Mouse (Mus musculus) cerebellum, adult (tissue): ENCODE data around the gene Tab2.
"Not testable (repeated sequence)": the region's sequence is repeated elsewhere in the genome, so short reads cannot be mapped to it uniquely, and the experiment has no call there.

Source experiments
- ATAC-seq: cut with Nextera tagmentation; 2 replicates; pipeline ENCODE4 v1.9.2; 2017; ENCODE audit warnings: mild to moderate bottlenecking, moderate library complexity, mixed read lengths; ENCODE audit not compliant: insufficient number of reproducible peaks, low FRiP score, low TSS enrichment

The Tab2 gene

DNA sequence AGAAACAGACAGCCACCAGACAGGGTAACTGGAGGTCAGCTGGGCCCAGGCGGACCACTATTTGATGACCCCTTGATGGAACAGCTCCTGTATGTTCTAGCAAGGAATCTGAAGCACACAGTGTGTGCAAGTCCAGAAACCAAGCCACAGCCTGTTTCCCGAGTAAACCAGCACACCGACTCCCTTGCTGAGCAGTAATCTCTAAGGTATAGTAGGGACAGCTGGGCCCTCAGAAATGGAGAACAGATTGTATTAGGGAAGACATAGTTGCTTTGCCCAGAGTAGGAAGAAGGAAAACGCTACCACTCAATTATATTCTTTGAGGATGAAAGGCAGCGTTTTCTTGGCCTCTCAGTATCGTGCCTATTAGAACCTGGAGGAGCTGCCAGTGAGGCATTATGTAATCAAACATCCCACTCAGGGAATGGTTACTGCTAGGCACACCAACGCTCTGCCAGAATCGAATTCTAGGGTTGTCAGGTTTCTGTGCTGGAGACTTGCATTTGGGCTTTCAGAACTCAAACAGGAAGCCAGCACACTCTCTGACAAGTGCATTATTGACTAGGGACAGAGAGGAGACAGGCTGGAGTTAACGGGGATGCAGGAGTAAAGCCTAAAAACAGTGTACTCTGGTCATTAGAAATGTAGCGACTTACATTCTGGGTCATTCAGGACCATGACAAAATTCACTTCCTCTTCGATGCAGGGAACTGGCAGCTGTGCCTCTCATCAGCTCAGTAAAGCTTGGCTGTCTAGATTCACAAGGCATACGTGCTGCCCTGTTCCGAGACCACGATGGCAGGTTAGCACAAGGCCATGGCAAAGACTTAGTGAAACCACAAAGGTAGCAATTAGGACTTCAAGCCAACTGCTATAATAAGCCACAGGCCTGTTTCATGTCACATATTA is 55.1 kb downstream of the Tab2 start:
- ATAC-seq: peak; percentile 56

DNA sequence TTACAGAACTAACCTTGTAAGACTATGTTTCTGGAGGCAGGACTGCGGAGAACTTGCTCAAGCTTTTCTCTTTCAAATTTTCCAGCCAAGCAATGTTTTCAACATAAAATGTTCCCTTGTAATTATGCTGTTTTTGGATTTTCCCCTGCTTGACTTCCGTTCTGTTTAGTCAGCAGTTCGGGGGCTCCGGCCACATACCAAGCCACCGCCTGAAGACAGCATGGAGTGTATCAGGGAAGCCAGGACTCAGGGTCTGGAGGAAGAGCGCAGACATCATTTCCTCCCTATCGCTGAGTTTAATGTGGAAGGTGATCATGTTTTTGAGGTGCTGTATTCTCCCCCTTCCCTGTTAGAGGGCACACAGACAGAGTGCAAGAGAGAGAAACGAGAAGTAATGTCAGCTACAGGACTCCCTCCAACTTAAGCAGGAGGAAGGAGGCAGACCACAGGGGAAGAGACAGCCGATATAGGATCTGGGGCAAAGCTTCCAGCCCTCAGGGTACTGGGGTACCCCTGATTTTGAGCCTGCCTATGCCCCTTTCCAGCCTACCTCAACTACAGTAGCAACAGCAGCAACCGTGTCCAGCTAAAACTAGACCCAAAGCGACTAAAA is 67.7 kb downstream of the Tab2 start:
- ATAC-seq: no peak

DNA sequence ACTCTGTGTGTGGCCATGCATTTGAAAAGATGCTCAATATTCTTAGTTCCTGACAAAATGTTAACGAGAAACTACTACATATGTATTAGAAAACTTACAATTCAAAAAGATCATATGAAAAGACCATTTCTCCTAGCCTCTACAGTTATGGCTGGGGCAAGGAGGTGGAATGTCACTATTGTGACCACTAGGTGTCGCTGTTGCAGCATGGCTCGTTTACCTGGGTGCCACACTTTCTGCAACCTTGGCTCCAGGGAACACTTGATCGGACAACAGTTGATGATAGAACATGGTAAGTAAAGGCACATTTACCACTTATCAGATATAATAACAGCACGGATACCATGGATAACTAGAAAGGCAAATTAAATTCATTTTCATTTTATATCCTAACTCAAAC is 72.5 kb downstream of the Tab2 start:
- ATAC-seq: no peak

DNA sequence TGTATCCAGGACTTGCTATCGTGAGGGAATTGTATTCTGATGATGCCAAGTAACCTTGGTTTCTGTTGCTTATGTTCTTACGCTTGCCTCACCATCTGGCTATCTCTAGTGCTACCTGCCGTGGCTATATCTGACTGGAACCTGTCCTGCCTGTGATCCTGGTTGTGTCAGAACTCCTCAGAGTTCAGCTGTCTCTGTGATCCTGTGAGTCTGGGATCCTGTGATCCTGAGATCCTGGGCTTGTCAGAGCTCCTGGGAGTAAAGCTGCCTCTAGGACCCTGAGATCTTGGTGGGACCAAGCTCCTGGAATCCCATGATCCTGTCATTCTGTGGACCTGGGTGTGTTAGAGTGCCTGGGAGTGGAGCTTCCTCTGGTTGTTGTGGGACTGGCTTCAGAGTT is 74.1 kb downstream of the Tab2 start:
- ATAC-seq: no peak

DNA sequence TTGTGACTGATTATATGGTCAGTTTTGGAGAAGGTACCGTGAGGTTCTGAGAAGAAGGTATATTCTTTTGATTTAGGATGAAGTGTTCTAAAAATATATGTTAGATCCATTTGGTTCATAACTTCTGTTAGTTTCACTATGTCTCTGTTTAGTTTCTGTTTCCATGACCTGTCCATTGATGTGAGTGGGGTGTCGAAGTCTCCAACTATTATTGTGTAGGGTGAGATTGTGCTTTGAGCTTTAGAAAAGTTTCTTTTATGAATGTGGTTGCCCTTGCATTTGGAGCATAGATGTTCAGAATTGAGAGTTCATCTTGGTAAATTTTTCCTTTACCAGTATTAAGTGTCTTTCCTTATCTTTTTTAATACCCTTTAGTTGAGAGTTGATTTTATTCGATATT is 75.7 kb downstream of the Tab2 start:
- not testable (repeated sequence) for ATAC-seq

DNA sequence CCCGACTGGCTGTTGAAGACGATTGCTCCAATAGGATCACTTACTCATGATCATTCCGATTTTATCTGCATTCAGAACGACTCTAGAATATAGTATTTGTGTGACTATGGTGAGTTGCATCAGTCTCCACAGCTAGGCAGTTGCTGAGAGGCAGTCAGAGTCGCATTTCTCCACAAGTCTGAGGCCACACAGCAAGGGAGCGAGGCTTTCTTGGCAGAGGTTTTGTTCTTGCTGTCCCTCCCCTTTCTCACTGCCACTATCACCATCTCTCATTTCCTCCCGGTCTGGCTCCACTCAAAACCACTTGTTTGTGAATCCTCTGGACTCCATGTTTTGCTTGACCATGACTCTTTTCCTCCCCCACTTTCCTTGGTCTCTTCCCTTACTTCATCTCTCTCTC is 81.8 kb downstream of the Tab2 start:
- ATAC-seq: no peak

DNA sequence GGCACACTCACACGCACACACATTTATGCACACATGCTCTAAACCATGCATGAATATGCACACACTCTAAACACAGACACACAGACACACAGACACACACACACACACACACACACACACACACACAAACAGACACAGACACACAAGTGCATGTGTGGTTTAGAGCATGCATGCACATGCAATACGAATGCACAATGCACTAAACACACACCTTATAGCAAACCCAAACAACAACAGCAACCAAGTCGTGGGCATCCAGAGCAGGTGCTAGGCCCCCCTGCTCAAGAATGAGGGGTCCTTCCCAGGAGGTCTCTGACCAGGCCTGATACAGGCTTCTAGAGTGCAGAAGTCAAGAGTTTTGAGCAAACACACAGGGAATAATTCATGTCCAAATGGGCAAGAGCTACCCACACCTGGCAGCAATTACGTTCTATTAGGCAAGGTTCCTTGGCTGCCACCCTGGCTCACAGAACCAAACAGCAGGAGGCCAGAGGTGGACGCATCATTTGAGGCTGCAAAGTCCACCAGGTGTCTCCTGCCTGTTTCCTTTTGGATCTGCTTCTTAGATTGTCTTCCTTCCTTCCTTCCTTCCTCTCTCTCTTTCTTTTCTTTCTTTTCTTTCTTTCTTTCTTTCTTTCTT is 84.5 kb downstream of the Tab2 start:
- ATAC-seq: no peak

DNA sequence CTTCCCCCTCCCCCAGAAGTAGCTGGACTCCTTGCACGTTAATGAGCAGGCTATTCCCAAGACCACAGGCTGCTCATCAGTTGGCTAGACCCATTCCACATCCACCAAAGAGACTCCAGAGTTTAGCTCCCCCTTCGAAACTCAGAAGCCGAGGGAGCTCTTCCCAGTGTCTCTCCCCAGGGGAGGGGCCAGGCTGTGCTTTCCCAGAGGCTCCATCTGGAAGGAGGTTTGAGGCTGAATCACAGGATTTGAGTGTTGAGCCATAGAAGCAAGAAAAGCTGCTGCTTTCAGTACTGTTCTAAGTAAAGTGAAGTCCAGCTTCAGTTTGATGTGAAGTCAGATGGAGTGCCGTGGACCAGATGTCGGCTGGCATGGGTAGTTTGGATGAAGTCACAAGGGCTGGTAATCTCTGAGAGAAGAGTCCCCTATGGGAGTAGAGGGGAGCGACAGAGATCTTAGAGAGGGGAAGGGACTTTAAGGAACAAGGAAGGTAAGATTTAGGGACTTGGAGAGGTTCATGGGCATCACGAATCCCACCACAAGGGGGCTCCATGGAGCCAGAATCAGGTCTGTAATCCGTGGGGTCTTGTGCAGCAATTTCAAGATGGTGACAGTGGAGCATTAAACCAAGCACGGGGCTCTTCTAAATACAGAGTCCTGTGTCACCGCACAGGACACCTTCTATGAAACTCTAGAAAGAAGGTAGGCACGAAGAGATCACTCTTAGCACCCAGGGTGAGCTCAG is 85.3 kb downstream of the Tab2 start:
- no peak for ATAC-seq

DNA sequence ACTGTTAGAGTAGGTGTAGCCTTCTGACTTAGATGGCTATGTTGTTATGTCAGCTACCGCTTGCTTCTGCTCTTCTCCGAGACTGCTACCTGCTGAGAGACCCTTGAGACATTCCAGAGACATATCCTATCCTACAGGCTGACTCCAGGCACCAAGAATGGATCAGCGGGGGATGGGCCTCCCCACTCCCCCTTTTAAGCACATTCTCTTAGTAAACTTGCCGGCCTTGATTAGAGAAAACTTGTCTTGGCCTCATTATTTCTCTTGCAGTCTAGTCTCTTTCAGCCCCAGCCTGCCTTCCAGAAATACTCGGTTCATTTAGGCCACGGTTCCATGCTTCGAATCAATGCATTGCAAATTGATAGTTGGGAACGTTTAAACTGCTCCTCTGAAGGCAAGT is 86.3 kb downstream of the Tab2 start:
- no peak for ATAC-seq

DNA sequence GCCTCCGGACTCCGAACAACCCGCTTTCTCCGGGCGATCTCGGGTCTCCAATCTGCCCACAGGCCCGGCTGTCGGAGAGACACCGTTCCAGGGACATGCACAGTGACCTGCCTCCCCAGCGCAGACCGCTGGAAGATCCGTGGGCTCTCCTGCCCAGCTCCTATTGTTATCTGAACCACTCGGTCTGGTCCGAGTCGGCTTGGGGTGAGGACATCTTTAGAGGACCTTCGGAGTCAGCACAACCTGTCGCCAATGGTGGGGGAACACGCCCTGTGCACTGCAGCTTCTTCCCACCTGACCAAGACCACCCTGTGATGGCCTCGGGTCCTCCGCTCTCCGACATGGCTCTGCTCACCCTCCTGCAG is 88.4 kb downstream of the Tab2 start:
- no peak for ATAC-seq

DNA sequence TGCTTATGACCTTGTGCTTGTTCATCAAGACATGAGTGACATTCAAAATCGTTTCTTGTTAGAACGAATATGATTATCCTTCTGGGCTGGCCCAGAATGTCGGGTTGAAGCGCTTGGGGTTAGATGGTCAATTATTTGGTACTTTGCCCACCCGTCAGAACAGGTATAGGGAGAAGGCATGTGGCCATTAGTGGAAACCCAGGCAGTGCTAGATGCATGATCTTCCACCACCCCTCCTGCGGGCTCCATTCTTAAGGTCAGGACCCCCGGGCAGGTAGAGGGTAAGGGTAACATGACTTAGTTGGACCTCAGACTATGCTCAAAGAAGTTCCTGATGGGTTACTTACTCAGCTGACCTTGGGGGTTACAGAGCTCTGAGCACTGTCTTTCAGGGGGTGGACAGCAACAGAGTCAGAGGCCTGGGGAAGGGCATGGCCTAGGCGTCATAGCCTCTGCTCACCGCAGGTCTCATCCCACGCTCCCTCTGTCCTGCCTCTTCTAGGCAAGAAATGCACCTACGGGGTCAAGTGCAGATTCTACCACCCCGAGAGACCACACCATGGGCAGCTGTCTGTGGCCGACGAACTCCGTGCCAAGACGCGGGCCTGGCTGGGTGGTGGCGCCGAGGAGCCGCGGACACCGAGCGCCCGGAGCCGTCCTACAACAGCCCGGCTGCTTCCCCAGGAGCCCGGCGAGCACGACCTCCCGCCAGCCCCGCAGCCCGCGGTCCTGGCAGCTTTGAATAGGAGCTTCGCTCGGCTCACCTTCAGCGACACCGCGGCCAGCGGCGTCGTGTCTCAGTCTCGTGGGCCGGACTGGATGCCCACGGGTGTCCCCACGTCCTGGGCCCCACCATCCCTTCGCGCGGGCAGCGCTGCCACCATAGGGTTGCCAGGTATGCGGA is 89.0 kb downstream of the Tab2 start:
- no peak for ATAC-seq

DNA sequence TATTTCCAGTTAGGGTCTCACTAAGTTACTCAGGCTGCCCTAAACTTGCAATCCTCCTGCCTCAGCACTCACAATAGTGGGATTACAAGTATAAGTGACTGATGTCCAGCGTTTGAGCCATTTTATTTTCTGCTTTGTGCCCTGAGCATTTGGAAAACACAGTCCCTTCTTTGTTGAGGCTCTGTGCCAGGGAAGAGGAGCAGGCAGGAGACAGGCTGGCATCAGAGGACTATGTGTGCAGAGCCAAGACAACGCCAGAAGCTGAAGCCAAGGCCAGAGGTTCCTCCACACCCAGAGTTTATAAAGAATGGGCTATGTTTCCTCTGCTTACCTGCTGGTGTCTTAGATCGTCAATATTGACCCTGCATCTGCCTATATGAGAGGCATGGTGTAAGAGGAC is 91.2 kb downstream of the Tab2 start:
- ATAC-seq: no peak

DNA sequence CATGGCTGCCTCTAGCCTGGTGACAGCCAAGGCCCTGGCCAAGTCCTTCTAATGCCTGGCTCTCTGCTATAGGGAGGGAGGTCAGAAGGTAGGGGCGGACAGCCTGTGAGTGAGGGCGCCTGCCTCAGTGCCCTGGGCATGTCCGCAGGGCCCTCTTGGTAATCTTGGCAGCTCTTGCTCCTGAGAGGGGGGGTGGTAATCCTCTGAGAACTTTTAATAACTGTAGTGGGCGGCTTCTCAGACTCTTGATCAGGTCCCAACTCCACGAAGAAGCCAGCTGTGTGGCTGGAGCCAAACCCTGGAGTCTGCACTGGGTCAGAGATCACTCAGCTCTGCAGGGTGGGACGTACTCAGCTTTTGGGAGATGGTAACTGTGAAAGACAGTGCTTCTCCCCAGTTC is 91.8 kb downstream of the Tab2 start:
- no peak for ATAC-seq

DNA sequence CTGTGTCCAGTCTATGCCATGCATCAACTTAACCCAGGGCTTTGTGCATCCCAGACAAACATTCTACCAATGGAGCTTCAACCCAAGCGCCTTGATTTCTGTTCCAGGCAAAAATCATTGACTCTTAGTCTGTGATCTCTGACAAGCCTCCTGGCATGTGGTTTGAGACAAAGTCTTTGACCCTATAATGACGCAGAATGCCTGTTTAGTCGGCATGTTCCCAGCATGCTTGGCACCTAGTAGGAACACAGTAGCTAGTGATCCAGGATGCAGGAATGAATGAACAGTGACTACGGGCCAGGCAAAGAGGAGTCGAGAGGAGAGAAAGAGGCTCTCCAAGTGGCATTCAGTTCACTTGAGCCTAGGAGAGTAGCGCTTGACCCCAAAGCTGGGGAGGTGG is 92.6 kb downstream of the Tab2 start:
- ATAC-seq: no peak

DNA sequence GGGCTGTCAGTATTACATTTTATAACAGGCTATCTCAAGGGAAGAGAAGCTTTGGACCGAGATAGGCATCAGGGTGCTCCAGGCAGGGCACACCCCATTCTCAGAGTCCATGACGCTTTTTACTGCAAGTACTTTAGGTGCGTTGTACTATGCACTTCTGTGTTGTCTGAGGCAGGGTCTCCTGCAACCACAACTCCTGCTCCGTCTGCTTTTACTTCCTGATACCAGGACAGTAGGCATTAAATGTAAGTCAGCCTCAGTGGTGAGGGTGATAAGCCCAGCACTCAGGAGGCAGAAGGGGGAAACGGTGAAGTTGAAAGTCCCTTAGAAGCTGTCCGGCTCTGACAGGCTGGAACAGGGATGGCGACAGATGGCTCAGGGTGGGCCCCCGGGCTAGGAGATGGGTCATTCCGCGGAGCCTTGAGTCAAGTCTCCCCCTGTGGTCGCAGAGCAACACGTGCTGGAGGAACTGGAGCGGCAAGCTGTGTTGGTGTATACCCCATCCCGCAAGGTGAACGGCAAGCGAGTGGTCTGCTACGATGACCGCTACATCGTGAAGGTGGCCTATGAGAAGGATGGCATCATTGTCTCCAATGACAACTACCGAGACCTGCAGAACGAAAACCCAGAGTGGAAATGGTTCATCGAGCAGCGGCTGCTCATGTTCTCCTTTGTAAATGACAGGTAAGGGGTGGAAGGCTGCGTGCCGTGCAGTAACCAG is 93.9 kb downstream of the Tab2 start:
- no peak for ATAC-seq

DNA sequence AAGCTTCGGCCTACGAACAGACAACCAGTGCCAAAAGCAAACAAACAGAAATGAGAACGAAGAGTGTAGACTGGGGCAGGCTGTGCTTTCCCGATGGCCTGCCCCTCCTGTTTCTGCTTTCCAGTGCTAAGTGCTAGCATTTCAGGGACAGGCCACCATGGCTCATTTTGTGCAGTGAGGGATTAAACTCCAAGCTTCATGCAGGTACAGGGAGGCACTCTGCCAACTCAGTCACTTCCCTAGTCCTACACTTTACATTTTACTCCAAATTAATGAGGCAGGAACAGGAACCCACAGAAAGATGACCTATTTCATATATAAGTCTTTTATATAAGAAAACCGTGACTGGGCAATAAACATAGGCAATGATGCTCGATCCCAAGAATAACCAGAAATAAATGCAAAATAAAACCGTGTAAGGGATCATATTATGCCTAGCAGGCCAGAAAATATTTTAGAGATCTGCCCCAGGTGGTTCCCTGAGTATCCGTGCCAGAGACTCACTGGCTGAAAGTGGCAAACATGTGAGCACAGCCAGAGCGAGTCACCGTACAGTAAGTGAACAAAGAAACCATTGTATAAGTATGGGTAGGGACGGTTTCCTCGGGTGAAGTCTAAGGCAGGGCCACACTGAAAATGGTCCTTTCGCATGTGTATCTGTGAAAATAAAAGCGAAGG is 94.6 kb downstream of the Tab2 start:
- no peak for ATAC-seq

DNA sequence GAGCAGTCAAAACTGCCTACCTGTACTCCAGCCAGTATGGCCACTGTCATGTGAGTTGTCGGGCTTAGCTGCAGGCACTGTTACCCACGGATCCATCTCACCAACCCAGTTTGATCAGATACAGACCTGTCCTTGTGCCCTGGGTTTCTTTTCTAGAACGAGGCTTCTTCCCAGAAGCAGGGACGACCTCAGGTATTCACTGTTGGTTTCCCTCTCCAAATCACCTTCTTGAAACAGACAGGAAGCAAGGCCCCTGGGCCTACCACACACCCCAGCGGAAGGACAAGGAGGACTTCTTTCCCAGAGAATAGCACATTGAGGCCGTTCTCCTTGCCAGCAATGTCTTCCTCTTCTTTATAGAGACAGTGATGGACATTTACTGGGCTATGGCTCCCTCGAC is 95.5 kb downstream of the Tab2 start:
- no peak for ATAC-seq
